ENCODE assay signal across 28 mouse cellular contexts in genomic region chr1:52474291-52474690, GRCm38 (mm10).
"Had no signal": no experiment of that assay in that cellular context is flagged by ENCODE, and none has a peak within 500 bp of the region (broad histone marks: within the 10 kb centered on the region; RNA-seq: fewer than 3 reads in every experiment).

No protein-coding gene starts in this region.

- H3K9ac ChIP-seq: embryonic facial prominence, embryonic 12.5 days; embryonic facial prominence, embryonic 13.5 days; embryonic facial prominence, embryonic 15.5 days; forebrain, embryonic 12.5 days; forebrain, embryonic 13.5 days; forebrain, embryonic 15.5 days; forebrain, postnatal 0 days had no signal

- H3K27ac ChIP-seq: embryonic facial prominence, embryonic 10.5 days; embryonic facial prominence, embryonic 12.5 days; embryonic facial prominence, embryonic 13.5 days; embryonic facial prominence, embryonic 15.5 days; forebrain, embryonic 10.5 days; forebrain, embryonic 12.5 days; forebrain, embryonic 13.5 days; forebrain, embryonic 15.5 days; gastrocnemius, adult 2 months; heart, adult 2 months had no signal

- H3K4me1 ChIP-seq: embryonic facial prominence, embryonic 13.5 days had no signal

- H3K4me2 ChIP-seq: embryonic facial prominence, embryonic 12.5 days; embryonic facial prominence, embryonic 13.5 days; embryonic facial prominence, embryonic 15.5 days; forebrain, embryonic 12.5 days; forebrain, embryonic 13.5 days; forebrain, embryonic 15.5 days had no signal

- H3K27me3 ChIP-seq: embryonic facial prominence, embryonic 12.5 days; embryonic facial prominence, embryonic 13.5 days; embryonic facial prominence, embryonic 15.5 days; forebrain, embryonic 12.5 days; forebrain, embryonic 13.5 days; forebrain, embryonic 15.5 days had no signal

- H3K9me3 ChIP-seq: embryonic facial prominence, embryonic 12.5 days; embryonic facial prominence, embryonic 13.5 days; embryonic facial prominence, embryonic 15.5 days; forebrain, embryonic 12.5 days; forebrain, embryonic 13.5 days had no signal

- H3K4me3 ChIP-seq: embryonic facial prominence, embryonic 10.5 days; embryonic facial prominence, embryonic 12.5 days; embryonic facial prominence, embryonic 13.5 days; embryonic facial prominence, embryonic 15.5 days; erythroblast, embryonic 14.5 days; forebrain, embryonic 10.5 days; forebrain, embryonic 12.5 days; forebrain, embryonic 13.5 days; forebrain, embryonic 15.5 days; gastrocnemius, adult 2 months; heart, adult 2 months had no signal

- DNase-seq: cerebellum, adult 2 months; cerebellum, adult 8-10 months; cerebellum, adult 9-10 months; cerebellum, adult 9-11 months; cerebellum, postnatal 10 days; cerebellum, postnatal 14 days; cerebellum, postnatal 25 days; cerebellum, postnatal 36 days; embryo, embryonic 11 days; forebrain, postnatal 0 days; gastrocnemius, adult 2 months; gastrocnemius, postnatal 10 days; gastrocnemius, postnatal 14 days; gastrocnemius, postnatal 25 days; gastrocnemius, postnatal 36 days; heart, adult 18-20 months; heart, adult 2 months had no signal

- ATAC-seq: forebrain, embryonic 13.5 days; forebrain, embryonic 14.5 days; forebrain, embryonic 15.5 days; forebrain, embryonic 16.5 days; forebrain, postnatal 0 days had no signal

- H3K36me3 ChIP-seq: embryonic facial prominence, embryonic 12.5 days; forebrain, embryonic 10.5 days; forebrain, embryonic 12.5 days had no signal
